Mouse (Mus musculus) megakaryocyte, embryonic 14.5 days (primary cell): ENCODE data around the gene S100b.

Experiments
- FLI1 ChIP-seq: IDR thresholded peaks from 2 replicates; pipeline ENCODE4 v1.6.1; 2012; ENCODE audit warnings: low read length, inconsistent platforms, mixed read lengths
- GATA1 ChIP-seq: IDR thresholded peaks from 3 replicates; pipeline ENCODE4 v1.6.1; 2012; ENCODE audit warnings: mixed read lengths, low read length, inconsistent platforms, borderline replicate concordance

- TF ChIP-seq GATA1 (no peak), FLI1 (no peak)
These were observed 46.3 kb upstream of the S100b start for GRCm38 (mm10) chr10:76207262-76207796.
